Mouse (Mus musculus) intestine, embryonic 15.5 days (tissue): ENCODE results near the gene Wnt10b. TPM values are rescaled to one million over a fixed set of nuclear protein-coding genes. Genes with fewer than 3 reads are reported as not detected.
"Not testable (repeated sequence)": the region's sequence is repeated elsewhere in the genome, so short reads cannot be mapped to it uniquely, and the experiment has no call there.

Source experiments
- ATAC-seq: fragments of 200-750 bp; cut with Nextera tagmentation; 2 replicates; pipeline ENCODE4 v1.8.0; 2017; ENCODE audit warnings: moderate TSS enrichment, moderate library complexity
- H3K27ac ChIP-seq: fragments of 300-500 bp; sonication (generic); 2 replicates; pipeline ENCODE4 v1.5.1; 2015; ENCODE audit warnings: mild to moderate bottlenecking, inconsistent platforms
- H3K27me3 ChIP-seq: fragments of 300-500 bp; sonication (generic); replicated peaks from 2 replicates; pipeline ENCODE4 v1.6.1; 2015; ENCODE audit warnings: inconsistent platforms
- H3K36me3 ChIP-seq: fragments of 300-500 bp; sonication (generic); 2 replicates; pipeline ENCODE4 v1.6.1; 2015; ENCODE audit warnings: inconsistent platforms
- H3K4me1 ChIP-seq: fragments of 300-500 bp; sonication (generic); replicated peaks from 2 replicates; pipeline ENCODE4 v1.6.1; 2015; ENCODE audit warnings: inconsistent platforms
- H3K4me2 ChIP-seq: fragments of 300-500 bp; sonication (generic); replicated peaks from 2 replicates; pipeline ENCODE4 v1.6.1; 2015; ENCODE audit warnings: mild to moderate bottlenecking, inconsistent platforms
- H3K4me3 ChIP-seq: fragments of 300-500 bp; sonication (generic); replicated peaks from 2 replicates; pipeline ENCODE4 v1.5.1; 2015; ENCODE audit warnings: inconsistent platforms
- H3K9ac ChIP-seq: fragments of 300-500 bp; sonication (generic); 2 replicates; pipeline ENCODE4 v1.6.1; 2015; ENCODE audit warnings: inconsistent platforms
- H3K9me3 ChIP-seq: fragments of 300-500 bp; sonication (generic); 2 replicates; pipeline ENCODE4 v1.6.1; 2016; ENCODE audit warnings: inconsistent platforms
- whole genome bisulfite sequencing: fragments of 180-500 bp; shearing (Covaris S2); methylation state at CpG from one replicate; pipeline ENCODE4 v1.1.7; 2015; 5-methylcytosine and 5-hydroxymethylcytosine counted together
- polyA plus RNA-seq: library from polyadenylated mRNA; unstranded; fragments of >200 nt; fragmentation: Nextera tagmentation; extraction: Ambion mirVana; gene quantifications from 2 replicates; pipeline ENCODE4 v1.2.1, GENCODE M21; 2015

Wnt10b gene
- polyA plus RNA-seq: not detected in 2 replicates

GRCm38 (mm10) chr15:98777762-98778161 lies at the start of gene Wnt10b:
TSS of gene Wnt10b (minus strand) at chr15:98778150.
- H3K27me3 ChIP-seq: peaks cover 88% of the 10 kb centered on the region
- ATAC-seq: no peak
- under 1% methylated on average over 24 of the region's 33 CpGs for WGBS
- no peak within 1 kb of the TSS for H3K27ac ChIP-seq
- no peaks in the 10 kb centered on the region for H3K36me3 ChIP-seq
- no peak within 1 kb of the TSS for H3K9ac ChIP-seq
- H3K4me2 ChIP-seq: peak within 1 kb of the TSS; percentile 57
- peaks cover 40% of the 10 kb centered on the region for H3K4me1 ChIP-seq
- H3K4me3 ChIP-seq: peak within 1 kb of the TSS; percentile 31
- no peaks in the 10 kb centered on the region for H3K9me3 ChIP-seq

- Histone ChIP-seq H3K27me3 (no peaks in the 10 kb centered on the region), H3K4me3 (no peak overlapping the region), H3K9me3 (no peaks in the 10 kb centered on the region), H3K9ac (no peak overlapping the region), H3K4me2 (no peak overlapping the region), H3K27ac (no peak overlapping the region), H3K4me1 (peaks cover 10% of the 10 kb centered on the region; the same call in 1 of the 2 replicates), H3K36me3 (peaks cover 7% of the 10 kb centered on the region)
- 87% methylated on average over 7 of the region's 7 CpGs for WGBS
- no peak for ATAC-seq
Observed at GRCm38 (mm10) chr15:98827611-98828011, 49.7 kb upstream of the Wnt10b start.

- H3K4me3 ChIP-seq: no peak overlapping the region
- WGBS: 71% methylated on average over 3 of the region's 3 CpGs
Observed at GRCm38 (mm10) chr15:98823434-98823833, 45.5 kb upstream of the Wnt10b start.

GRCm38 (mm10) chr15:98822147-98822546 lies 44.2 kb upstream of the Wnt10b start:
- Histone ChIP-seq H3K4me3 (no peak overlapping the region), H3K27me3 (no peaks in the 10 kb centered on the region), H3K9me3 (no peaks in the 10 kb centered on the region), H3K4me1 (no peaks in the 10 kb centered on the region), H3K27ac (no peak overlapping the region), H3K36me3 (peaks cover 10% of the 10 kb centered on the region), H3K4me2 (no peak overlapping the region), H3K9ac (no peak overlapping the region)
- 85% methylated on average over 5 of the region's 5 CpGs for WGBS
- ATAC-seq: no peak

More at GRCm38 (mm10) chr15:98823434-98823833, 45.5 kb upstream of the Wnt10b start:
- Histone ChIP-seq H3K4me1 (no peaks in the 10 kb centered on the region), H3K9ac (no peak overlapping the region), H3K4me2 (no peak overlapping the region), H3K9me3 (no peaks in the 10 kb centered on the region), H3K27ac (no peak overlapping the region), H3K27me3 (no peaks in the 10 kb centered on the region), H3K36me3 (peaks cover 10% of the 10 kb centered on the region)
- ATAC-seq: no peak

GRCm38 (mm10) chr15:98821403-98821802 lies 43.5 kb upstream of the Wnt10b start:
- WGBS: 43% methylated on average over 10 of the region's 10 CpGs
- H3K27ac ChIP-seq: no peak overlapping the region
- H3K36me3 ChIP-seq: peaks cover 14% of the 10 kb centered on the region
- H3K27me3 ChIP-seq: no peaks in the 10 kb centered on the region
- no peak overlapping the region for H3K4me2 ChIP-seq
- no peak overlapping the region for H3K9ac ChIP-seq
- H3K9me3 ChIP-seq: no peaks in the 10 kb centered on the region
- no peaks in the 10 kb centered on the region for H3K4me1 ChIP-seq
- no peak overlapping the region for H3K4me3 ChIP-seq
- no peak for ATAC-seq

GRCm38 (mm10) chr15:98820937-98821336 lies 43.0 kb upstream of the Wnt10b start:
- H3K4me3 ChIP-seq: no peak overlapping the region
- H3K9ac ChIP-seq: no peak overlapping the region
- no peaks in the 10 kb centered on the region for H3K9me3 ChIP-seq
- no peaks in the 10 kb centered on the region for H3K27me3 ChIP-seq
- WGBS: 90% methylated on average over 4 of the region's 4 CpGs
- no peak overlapping the region for H3K4me2 ChIP-seq
- H3K4me1 ChIP-seq: no peaks in the 10 kb centered on the region
- no peak for ATAC-seq
- H3K27ac ChIP-seq: no peak overlapping the region
- H3K36me3 ChIP-seq: peaks cover 14% of the 10 kb centered on the region

GRCm38 (mm10) chr15:98818171-98818570 lies 40.2 kb upstream of the Wnt10b start:
- Histone ChIP-seq H3K4me2 (no peak overlapping the region), H3K9me3 (no peaks in the 10 kb centered on the region), H3K9ac (no peak overlapping the region), H3K36me3 (peaks cover 23% of the 10 kb centered on the region), H3K27me3 (no peaks in the 10 kb centered on the region), H3K27ac (no peak overlapping the region), H3K4me1 (no peaks in the 10 kb centered on the region), H3K4me3 (no peak overlapping the region)
- WGBS: 92% methylated on average over 7 of the region's 7 CpGs
- ATAC-seq: no peak

- no peaks in the 10 kb centered on the region for H3K9me3 ChIP-seq
- H3K27ac ChIP-seq: no peak overlapping the region
- no peak overlapping the region for H3K4me3 ChIP-seq
- H3K27me3 ChIP-seq: peaks cover 21% of the 10 kb centered on the region
- peaks cover 7% of the 10 kb centered on the region for H3K4me1 ChIP-seq
- H3K36me3 ChIP-seq: peaks cover 28% of the 10 kb centered on the region
- H3K4me2 ChIP-seq: no peak overlapping the region
- no peak for ATAC-seq
- 87% methylated on average over 20 of the region's 20 CpGs for WGBS
- no peak overlapping the region for H3K9ac ChIP-seq
Observed at GRCm38 (mm10) chr15:98812741-98813424, 34.9 kb upstream of the Wnt10b start.

GRCm38 (mm10) chr15:98810212-98810611 lies 32.3 kb upstream of the Wnt10b start:
- H3K27me3 ChIP-seq: peaks cover 48% of the 10 kb centered on the region
- 75% methylated on average over 6 of the region's 6 CpGs for WGBS

GRCm38 (mm10) chr15:98809390-98809789 lies 31.4 kb upstream of the Wnt10b start, which contains the start of gene Ddn:
TSS of gene Ddn (minus strand) at chr15:98809490.
- ATAC-seq: no peak
- 52% methylated on average over 3 of the region's 3 CpGs for WGBS
- Histone ChIP-seq H3K4me1 (peaks cover 34% of the 10 kb centered on the region), H3K36me3 (peaks cover 17% of the 10 kb centered on the region), H3K9ac (peak within 1 kb of the TSS; percentile 3; the same call in 1 of the 2 replicates), H3K27me3 (peaks cover 56% of the 10 kb centered on the region), H3K4me2 (peak within 1 kb of the TSS; percentile 94), H3K9me3 (no peaks in the 10 kb centered on the region), H3K27ac (no peak within 1 kb of the TSS), H3K4me3 (peak within 1 kb of the TSS; percentile 39)

More at GRCm38 (mm10) chr15:98810212-98810611, 32.3 kb upstream of the Wnt10b start:
- H3K4me3 ChIP-seq, H3K4me2 ChIP-seq, H3K9me3 ChIP-seq, H3K9ac ChIP-seq, ATAC-seq, H3K27ac ChIP-seq: not testable (repeated sequence)
- Histone ChIP-seq H3K4me1 (peaks cover 33% of the 10 kb centered on the region), H3K36me3 (peaks cover 20% of the 10 kb centered on the region)

GRCm38 (mm10) chr15:98808651-98809134 lies 30.7 kb upstream of the Wnt10b start:
- Histone ChIP-seq H3K4me3 (peak overlapping the region; percentile 39; the same call in 1 of the 2 replicates), H3K4me2 (peak overlapping the region; percentile 94)

GRCm38 (mm10) chr15:98807895-98808650 lies 30.1 kb upstream of the Wnt10b start:
- Histone ChIP-seq H3K4me2 (peak overlapping the region; percentile 94), H3K4me3 (peak overlapping the region; percentile 39), H3K9me3 (no peaks in the 10 kb centered on the region), H3K27me3 (peaks cover 69% of the 10 kb centered on the region), H3K36me3 (peaks cover 6% of the 10 kb centered on the region), H3K27ac (no peak overlapping the region), H3K9ac (peak overlapping the region; percentile 32), H3K4me1 (peaks cover 42% of the 10 kb centered on the region)
- WGBS: 1% methylated on average over 34 of the region's 34 CpGs
- ATAC-seq: 0 out of 2 replicates have a peak, but pooled peaks have one; percentile 10

More at GRCm38 (mm10) chr15:98808651-98809134, 30.7 kb upstream of the Wnt10b start:
- WGBS: 12% methylated on average over 6 of the region's 6 CpGs
- H3K27ac ChIP-seq: no peak overlapping the region
- H3K36me3 ChIP-seq: peaks cover 11% of the 10 kb centered on the region
- no peak for ATAC-seq
- peaks cover 36% of the 10 kb centered on the region for H3K4me1 ChIP-seq
- H3K9me3 ChIP-seq: no peaks in the 10 kb centered on the region
- H3K9ac ChIP-seq: peak overlapping the region; percentile 3; the same call in 1 of the 2 replicates
- H3K27me3 ChIP-seq: peaks cover 63% of the 10 kb centered on the region
